Mouse (Mus musculus) thymus, adult 18-20 months (tissue): ENCODE measurements around the gene Ddx18.

Source experiments
- DNase-seq, 2 experiments: peaks; one replicate each; pipeline ENCODE4 v3.0.0; 2022; ENCODE audit warnings: mixed read lengths in 2 of 2

Ddx18 gene

DNA sequence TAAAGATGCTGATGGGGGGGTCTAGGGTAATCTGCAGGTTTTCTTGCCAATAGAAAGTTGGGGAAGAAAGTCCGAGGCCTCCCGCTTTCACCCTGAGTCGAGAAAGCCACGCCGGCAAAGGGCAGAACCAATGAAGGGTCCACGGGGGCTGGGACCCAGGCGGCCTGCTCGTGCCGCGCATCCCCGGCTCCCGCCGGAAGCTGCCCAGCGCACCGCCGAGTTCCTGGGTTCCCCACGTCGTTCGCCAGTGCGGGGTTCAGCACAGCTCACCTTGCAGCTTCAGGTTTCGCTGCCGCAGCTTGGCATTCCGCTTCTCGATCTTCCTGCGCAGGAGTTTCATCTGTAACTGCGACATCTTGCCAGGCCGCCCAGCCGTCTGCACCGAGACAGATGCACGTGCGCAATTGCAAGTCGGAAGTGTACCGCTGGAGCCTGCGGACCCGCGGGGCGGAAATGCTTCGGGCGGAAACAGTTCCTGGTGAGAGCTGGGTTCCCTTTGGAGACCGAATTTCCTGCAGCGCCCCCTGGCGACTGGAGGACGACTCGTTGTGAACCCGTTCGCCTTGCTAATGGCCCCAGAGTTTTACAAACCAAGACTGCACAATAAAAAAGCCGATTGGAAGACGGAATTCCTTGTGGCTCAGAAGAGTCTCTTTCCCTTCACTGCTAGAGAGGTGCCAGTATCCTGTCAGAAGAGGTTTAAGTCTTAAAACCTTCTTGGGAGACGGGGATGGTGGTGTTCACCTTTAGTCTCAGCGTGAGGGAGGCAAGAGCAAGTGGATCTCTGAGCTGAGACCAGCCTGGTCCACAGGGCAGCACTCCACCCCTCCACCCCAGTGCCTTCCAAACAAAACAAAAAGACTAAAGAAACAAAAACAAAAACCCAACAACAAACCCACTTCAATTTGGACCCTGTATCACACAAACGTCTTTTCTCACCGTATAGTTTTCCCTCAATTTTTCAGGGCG, at the start of gene Ddx18:
TSS of gene Ddx18 (minus strand) at position 469 of the 969 bp plus-strand sequence.
- DNase-seq: peak; percentile 85 to 87

DNA sequence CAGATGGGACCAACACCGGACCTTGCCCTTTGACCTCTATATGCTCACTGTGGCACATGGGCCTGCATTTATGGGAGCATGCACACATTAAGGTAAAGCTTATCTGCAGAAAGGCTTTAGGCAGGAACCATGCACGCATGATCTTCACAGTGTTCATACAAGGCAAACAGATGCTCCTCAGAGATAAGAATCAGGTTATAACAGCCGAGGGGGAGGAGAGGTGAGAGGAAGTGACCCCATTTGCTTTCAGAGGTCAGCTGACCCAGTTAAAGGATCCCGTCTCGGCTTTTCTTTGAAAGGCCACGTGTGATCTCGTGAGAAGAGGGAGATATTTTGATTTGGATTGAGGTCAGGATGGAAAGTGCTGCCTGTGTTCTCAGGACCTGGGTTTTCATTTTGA, 40.2 kb upstream of the Ddx18 start:
- peak in 1 of 2 experiments; percentile 32 for DNase-seq

DNA sequence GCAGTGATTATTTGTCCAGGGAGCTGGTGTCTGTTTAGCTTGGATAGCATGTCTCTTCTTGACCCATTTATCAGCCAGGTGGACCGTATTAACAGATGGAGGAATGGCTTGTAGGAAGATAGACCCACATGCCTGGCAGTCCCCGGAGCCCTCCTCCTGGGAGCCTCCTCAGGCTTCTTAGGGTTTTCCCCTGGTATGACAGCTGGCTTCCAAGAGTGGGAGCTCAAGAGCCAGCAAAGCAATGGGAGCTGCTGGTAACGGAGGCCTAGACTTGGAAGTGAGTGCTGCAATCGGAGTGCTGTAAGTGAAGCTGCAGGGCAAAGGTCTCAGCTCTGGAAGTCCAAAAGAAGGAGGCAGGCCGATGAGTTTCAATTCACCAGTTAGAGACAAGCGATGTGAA, 37.3 kb upstream of the Ddx18 start:
- DNase-seq: no peak

DNA sequence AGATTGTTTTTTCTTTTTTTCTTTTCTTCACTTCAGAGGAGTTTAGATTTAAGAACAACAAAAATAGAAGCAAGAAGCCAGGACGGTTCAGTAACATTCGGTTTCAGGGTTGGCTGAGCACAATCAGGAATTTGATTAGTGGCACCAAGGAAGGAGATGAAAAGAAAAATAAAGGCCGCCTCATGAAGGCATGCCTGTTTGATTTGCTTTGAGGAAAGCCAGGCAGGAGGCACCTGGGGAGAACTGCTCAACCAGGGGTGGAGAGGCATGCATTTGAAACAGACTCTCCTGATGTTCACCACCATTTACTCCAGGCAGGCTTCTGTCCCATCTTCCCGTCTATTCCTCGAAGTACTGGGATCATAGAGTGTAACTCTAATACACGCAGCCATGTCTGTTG, 34.1 kb upstream of the Ddx18 start:
- DNase-seq: no peak

DNA sequence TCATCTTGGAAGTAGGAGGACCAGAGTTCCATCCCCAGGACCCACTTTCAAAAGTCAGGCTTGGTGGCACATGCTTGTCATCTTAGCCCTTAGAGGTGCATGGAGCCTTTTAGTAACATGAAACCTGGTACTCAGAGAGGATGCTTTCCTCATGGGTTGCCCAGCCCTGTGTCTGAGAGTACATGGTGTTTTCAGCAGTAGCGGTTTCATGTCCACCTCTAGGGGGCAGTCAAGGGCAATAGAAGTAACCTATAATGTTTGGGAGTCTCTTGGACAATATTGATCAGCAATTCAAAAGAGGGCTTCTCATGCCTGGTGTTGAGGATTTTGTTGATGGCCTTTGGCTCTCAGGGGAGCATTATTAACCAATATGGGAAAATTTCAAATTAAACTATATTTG, 33.3 kb upstream of the Ddx18 start:
- DNase-seq: no peak

DNA sequence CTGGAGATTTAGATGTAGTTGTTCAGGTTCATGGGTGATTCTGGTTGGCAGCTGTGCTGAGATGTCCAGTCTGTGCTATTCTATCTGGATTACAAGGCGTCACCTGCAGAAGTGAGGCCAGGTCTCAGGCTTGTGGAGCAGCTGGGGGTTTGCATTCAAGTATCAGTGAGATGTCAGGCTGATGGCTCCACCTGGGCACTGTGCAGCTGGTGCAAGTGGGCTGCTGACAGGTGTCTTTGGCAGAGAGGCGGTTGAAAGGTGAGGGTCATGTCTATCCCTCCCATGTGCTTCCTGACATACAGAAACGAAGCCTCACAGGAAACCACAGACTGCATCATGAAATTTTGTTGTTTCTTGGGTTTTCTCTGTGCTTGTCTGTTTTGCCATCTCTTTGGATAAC, 30.6 kb upstream of the Ddx18 start:
- peak; percentile 35 to 43 for DNase-seq

DNA sequence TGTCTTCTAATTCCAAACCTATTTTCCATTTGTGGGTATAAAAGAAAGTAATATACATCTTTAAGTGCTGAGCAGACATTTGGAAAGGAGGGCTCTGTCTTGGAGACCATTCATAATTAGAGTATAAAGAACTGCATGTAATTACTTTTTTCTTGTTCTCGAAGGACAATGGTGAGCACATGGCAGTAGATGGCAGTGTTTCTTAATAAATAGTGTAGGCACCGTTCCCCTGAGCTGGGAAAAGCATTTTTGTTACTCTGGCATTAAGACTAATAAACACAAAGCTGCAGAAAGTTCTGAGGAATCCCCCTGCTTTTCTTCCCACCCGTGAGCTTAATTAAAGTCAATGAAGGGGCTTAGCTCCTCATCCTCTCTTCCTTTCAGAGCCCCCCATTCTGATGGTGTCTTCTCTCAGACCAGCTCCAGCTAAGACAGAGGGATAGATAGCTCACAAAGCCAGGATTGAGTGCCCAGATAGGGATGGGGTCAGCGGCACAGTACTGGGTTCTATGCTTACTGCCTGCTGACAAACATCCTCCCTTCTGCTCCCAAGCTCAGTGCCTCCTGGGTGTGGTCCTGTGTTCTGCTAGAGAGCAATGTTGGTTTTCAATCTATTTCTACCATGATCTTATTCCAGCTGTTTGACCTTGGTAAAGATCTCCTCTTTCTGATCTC, 29.3 kb upstream of the Ddx18 start:
- DNase-seq: no peak

DNA sequence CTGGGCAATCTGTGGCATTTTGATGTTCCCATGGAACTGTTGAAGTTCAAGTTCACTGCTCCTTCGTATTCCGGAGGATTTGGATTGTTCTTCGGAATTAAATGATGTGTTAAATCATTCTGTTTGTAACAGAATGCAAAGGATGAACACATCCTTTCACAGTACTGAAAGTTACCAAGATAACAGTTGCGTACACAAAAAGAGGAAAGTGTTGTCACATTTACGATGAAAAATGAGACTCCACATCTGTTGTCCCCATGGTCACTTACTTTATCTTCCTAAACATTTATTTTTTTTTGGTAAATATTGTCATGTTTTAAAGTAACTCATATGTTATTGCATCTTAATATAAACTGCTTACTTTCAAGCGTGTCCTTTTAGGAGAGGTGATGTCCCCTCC, 17.0 kb upstream of the Ddx18 start:
- DNase-seq: no peak

DNA sequence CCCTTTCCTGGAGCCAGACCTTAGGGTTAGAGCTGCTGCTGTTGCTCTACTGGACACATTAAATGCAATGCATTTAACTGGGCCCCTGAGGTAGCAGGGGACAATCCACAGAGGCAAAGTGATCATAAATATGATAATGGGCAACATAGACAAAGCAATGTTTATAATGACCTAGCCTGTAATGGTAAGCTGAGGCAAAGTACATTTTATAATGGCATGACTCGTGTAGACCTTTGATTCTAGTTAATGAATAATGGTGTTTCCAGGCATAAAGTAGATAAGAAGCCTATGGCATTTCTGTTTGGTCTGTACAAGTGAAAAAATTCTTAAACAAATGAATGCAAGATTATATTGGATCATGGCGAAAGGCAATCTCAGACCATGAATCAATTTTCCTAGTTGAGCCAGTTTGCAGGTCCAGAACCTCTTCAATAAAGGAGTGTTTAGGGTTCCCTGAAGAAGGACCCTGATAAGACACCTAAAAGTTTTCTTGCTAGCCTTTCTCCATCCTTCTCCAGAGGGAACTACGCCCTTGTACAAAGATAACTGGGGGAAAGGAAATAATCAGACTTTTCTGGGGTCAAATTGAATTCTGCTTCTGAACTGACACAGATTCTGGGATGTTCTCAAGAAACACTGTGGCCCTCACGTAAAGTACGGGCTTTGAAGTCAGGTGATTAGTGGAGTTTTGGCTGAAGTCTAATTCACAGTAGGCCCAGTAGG, 13.5 kb upstream of the Ddx18 start:
- no peak for DNase-seq

DNA sequence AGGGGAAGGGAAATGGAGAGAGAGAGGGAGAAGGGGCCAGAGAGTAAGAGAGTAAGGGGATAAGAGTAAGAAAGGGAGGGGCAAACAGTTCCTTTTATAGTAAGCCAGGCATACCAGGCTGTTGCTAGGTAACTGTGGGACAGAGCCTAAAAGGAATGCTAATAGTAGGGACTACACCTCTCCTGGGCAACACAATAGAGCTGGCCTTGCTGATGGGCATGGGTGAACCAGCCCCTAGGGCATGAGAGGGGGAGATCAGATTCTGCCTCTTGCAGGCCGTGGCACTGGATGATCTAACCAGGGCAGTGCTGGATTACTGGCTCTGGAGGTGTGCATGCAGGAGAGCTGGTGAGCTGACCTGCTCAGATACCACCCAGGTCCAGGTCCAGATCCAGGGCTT, 9.7 kb upstream of the Ddx18 start:
- DNase-seq: no peak

DNA sequence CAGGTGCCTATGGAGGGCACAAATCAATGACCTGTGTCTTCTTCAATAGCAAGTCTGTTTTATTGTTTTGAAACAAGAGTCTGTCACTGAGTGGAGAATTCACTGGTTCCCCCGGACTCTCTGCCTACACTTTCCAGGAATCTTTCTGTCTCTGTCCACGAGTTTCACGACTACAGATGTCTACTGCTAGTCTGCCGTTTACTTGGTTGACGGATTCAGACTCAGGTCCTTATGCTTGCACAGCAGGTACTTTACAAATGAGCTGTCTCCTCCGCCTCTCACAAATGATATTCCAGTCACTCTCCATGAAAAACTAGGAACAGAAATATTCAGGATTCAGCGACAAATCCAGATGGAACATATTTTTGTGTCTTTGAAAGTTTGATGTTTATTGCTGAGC, 2.7 kb upstream of the Ddx18 start:
- DNase-seq: no peak

DNA sequence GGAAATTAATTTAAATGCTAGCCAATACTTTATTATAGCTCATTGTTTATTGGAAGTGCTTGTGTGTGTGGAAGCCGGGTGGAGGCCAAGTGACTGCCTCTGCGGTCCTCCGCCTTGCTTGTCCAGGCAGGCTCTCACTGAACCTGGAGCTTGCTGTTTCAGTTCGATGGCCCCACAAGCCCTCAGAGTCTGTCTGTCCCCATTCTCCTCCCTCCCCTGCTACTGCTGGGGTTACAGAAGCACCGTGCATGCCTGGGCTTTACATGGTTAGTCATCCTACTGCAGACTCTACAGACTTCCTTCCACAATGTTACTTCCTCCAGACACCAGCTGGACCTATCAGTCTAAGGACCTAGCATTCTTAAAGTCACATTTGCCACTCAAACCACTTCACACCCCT, 9.9 kb downstream of the Ddx18 start:
- no peak for DNase-seq

DNA sequence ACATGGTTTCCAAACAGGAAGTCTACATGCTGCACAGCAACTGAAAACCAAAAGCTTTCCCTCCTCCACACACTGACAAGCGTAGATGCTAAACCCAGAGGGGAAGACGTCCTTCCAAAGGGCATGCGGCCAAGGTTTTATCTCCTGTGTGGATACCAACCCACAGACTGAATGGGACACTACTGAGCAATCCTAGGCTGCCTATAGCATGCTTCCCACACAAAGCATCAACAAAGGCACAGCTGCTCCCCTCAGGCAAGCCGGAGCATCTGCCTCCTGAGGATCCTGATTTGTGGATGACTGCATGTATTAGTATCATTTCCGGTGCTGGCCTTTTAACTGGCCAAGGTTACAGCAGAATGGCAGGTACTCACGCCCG, 16.3 kb downstream of the Ddx18 start:
- DNase-seq: no peak

DNA sequence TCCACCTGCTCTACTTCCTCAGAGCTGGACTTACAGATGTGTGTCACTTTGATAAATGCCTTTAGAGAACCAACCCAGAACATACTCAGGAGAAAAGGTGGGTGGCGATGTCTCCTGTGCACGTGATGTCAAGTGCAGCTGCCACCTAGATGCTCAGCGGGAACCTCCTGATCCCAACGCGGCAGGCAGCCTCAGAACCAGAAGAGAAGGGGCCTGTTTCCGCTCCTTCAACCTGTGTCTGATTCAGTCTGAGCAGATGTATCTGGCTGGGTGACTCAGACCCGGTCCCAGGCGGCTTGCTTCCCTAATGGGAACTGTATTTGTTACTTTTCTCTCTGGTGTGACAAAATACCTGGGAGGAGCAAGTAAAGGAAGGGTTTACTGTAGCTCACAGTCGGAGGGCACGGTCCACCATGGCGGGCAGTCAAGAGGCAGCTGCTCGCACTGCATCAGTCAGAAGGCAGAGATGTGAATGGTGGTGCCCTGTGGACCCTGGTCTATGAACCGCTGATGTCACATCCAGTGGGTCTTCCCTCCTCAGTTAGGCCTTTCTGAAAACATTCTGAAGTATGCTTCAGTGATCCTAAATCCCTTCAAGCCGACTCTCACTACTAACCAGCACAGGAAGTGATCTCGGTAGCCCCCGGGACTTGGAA, 16.9 kb downstream of the Ddx18 start:
- DNase-seq: no peak

DNA sequence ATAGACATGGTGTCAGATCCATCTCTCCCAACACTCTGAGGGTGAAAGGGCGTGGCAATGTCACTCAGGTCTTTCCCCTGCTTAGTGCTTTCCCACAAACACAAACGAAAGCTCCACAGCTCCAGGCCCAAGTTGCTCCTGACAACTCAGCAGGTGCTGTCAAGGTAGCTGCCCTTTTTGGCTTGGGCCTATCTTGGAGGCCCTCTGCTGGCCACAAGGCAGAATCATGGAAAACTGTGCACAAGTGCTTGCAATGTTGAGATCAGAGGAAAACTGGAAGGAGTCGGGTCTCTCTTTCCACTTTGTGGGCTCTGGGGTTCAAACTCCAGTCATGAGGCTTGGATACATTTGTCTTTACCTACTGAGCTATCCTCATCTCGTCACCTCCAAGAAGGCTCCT, 18.3 kb downstream of the Ddx18 start:
- DNase-seq: no peak

DNA sequence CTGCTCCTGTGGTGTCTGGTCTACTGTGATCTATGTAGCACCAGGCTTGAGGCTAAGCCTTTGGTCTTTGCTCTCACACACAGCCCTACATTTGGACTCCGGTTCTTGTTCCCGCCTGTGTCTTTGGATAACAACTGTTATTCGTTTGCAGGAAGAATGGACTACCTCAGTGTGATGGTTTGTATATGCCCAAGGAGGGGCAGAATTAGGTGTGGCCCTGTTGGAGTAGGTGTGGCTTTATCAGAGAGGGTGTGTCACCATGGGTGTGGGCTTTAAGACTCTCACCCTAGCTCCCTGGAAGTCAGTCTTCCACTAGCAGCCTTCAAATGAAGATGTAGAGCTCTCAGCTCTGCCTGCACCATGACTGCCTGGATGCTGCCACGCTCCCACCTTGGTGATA, 19.1 kb downstream of the Ddx18 start:
- no peak for DNase-seq

DNA sequence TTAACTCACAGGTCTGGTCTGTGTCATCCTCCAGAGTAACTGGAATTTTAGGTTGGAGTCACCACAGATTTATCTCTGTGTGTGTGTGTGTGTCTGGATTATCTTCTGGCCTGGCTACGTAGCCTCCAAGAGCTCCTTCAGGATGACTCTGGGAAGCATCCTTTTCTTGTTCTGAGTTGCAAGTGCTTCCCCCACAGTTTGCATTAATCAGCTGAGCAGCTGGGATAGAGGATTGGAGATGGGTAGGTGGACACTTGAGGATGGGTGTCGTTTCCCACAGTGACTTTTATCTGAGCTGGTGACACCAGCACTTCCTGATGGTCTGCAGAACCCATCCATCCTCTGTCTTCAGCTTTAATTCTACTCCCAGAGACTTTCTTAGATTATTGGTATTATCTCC, 20.9 kb downstream of the Ddx18 start:
- no peak for DNase-seq

DNA sequence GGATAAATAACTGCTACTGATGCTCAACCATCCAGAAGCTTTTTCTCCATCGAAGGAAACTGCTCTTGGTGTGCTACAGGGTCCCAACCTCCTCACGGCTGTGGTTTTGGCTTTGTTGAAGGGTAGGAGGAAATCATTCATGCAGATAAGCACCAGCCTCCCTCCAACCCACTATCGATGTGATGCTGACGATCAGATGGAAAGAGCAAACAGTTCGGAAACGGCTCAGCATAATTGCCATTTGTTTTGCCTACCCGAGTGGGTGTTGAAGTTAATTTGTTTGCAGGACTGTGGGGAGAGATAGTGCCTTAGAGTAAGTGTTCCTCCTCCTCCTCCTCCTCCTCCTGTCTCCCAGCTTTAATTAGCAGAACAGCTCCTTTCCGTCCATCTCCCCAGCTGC, 27.4 kb downstream of the Ddx18 start:
- DNase-seq: no peak

DNA sequence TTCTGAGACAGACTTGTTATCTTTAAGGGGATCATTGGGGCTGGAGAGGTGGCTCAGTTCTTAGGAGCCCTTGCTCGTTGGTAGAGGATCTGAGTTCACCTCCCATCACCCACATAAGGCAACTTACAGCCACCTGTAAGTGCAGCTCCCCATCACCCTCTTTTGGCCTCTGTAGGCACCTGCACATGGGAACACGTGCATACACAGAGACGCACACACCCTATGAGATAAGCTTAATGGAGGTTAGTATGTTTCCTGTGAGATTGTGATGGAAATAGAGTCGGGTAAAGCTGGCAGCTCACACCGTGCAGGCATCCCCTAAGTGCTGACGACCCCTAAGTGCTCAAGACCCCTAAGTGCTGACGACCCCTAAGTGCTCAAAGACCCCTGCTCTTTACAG, 36.4 kb downstream of the Ddx18 start:
- no peak for DNase-seq

DNA sequence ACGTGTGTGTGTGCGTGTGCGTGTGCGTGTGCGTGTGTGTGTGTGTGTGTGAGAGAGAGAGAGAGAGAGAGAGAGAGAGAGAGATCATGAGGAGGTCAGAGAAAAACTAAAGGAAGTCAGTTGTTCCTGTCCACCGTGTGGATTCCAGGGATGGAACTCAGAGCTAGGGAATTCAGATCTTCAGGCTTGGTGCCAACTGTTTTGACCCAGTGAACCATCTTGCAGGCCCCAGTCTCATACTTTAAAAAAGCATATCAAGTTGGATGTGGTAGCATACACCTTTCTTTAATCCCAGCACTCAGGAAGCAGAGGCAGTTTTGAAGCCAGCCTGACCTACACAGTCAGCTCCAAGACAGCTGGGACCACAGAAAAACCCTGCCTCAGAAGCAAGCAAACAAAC, 38.5 kb downstream of the Ddx18 start:
- no peak for DNase-seq

DNA sequence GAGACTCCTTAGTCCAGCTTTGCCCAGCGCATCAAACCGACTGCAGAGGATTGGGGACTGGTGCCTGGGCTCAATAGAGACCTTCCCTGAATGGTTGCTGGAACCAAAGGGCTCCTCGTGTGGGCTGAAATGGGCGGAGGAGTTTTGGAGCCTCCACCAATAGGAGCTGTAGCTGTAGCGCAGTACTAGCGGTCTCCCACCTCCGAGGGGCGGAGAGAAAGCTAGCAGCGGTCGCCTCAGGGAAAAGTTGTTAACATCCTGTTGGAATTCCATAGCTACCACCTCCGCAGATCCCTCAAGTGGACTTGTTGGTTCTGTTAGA, 39.4 kb downstream of the Ddx18 start, which contains the start of gene Htr5b:
TSS of gene Htr5b (minus strand) at position 67 of the 322 bp plus-strand sequence.
- DNase-seq: no peak

DNA sequence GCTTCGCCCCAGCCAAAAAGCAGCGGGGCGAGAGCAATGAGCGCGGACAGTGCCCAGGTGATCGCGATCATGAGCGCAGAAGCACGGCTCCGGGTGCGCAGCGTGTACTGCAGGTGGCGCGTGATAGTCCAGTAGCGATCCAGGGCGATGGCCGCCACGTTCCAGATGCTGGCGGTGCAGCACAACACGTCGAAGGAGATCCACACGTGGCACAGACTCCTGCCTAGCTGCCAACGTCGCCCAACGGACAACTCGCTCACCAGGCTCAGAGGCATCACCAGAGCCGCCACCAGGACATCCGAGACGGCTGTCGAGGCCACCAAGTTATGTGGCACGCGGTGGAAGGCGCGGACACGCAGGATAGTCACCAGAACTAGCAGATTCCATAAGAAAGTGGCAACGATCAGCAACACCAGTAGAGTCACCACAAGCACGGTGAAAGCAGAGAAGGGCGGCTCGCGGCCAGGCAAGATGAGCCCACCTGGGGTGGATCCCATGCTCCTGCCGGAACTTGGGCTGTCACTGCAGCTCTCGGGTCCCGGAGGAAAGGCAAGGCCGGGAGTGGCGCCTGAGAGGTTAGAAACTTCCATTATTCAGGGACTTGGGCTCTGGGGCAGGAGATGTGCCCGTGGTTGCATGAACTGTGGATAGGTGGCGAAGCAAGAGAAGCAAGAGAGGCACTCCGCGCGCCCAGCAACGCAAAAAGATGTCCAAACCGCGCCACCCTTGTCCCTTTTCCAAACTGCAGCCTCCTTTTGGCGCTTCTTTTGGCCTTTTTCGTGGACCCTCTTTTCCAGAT, 40.0 kb downstream of the Ddx18 start:
- DNase-seq: no peak
